ENCODE assay signal across 27 mouse cellular contexts in the genomic region with DNA sequence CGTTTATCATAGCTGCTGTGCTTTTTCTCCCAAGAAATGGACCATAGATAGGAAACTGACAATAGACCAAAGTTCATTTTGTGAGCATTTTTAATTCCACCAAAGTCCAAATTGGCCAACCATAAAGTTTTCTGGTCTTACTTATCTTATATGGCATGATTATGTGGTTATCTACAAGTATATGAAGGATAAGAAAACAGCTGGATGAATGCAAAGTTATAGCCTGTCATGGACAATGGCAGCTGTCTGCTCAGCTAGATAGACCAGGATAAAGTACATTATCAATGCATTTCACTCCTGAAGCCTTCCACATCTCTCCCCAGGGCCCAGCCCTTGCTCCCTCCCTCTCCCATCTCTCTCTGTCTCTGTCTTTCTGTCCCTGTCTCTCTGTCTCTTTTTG. TPM values are rescaled to one million over a fixed set of nuclear protein-coding genes. Genes with fewer than 3 reads are reported as not detected.
DNase-seq lines count a peak whose midpoint lies in the region; ATAC-seq and TF ChIP-seq lines count a peak whose summit lies in the region.
"Had no signal": no experiment of that assay in that cellular context is flagged by ENCODE, and none has a peak within 500 bp of the region (broad histone marks: within the 10 kb centered on the region; RNA-seq: fewer than 3 reads in every experiment).

No protein-coding gene starts in this region.

- no peak overlapping the region for H3K4me3 ChIP-seq in intestine, embryonic 15.5 days (replicated peaks)
- no peak overlapping the region for H3K4me3 ChIP-seq in intestine, embryonic 16.5 days (ENCODE audit: low read length)
- no peak overlapping the region for H3K4me3 ChIP-seq in intestine, postnatal 0 days (ENCODE audit: low read depth, low read length)
- H3K4me3 ChIP-seq in small intestine, adult 2 months (ENCODE audit: low read depth, low read length): no peak overlapping the region
- no peak overlapping the region for H3K4me3 ChIP-seq in hindbrain, embryonic 11.5 days (ENCODE audit: low read depth, low read length)

- no peaks in the 10 kb centered on the region for H3K9me3 ChIP-seq in intestine, embryonic 15.5 days
- H3K9me3 ChIP-seq in intestine, embryonic 16.5 days (ENCODE audit: control insufficient read depth, low read length): no peaks in the 10 kb centered on the region
- H3K9me3 ChIP-seq in intestine, postnatal 0 days (ENCODE audit: control insufficient read depth): no peaks in the 10 kb centered on the region
- no peaks in the 10 kb centered on the region for H3K9me3 ChIP-seq in hindbrain, embryonic 11.5 days (ENCODE audit: control insufficient read depth, low read length)
- H3K9me3 ChIP-seq: G1E had no signal

- H3K27me3 ChIP-seq in intestine, embryonic 15.5 days (replicated peaks): no peaks in the 10 kb centered on the region
- no peaks in the 10 kb centered on the region for H3K27me3 ChIP-seq in intestine, embryonic 16.5 days (replicated peaks; ENCODE audit: control insufficient read depth, insufficient read depth, low read length)
- H3K27me3 ChIP-seq in intestine, postnatal 0 days (replicated peaks; ENCODE audit: control insufficient read depth, insufficient read depth, low read length): no peaks in the 10 kb centered on the region
- no peaks in the 10 kb centered on the region for H3K27me3 ChIP-seq in small intestine, adult 2 months (ENCODE audit: control insufficient read depth, insufficient read depth, low read length)
- H3K27me3 ChIP-seq in hindbrain, embryonic 11.5 days (ENCODE audit: control insufficient read depth, insufficient read depth, low read length): no peaks in the 10 kb centered on the region
- H3K27me3 ChIP-seq: CH12.LX had no signal

- peak; percentile 89 for ATAC-seq in intestine, embryonic 15.5 days
- ATAC-seq in intestine, embryonic 16.5 days: peak; percentile 93
- ATAC-seq in intestine, postnatal 0 days: peak; percentile 90
- ATAC-seq in hindbrain, embryonic 11.5 days (ENCODE audit: low FRiP score): no peak
- ATAC-seq: activated CD4-positive, CD25-positive, alpha-beta regulatory T cell, adult 4 months; CD4-positive, CD25-positive, alpha-beta regulatory T cell, adult 4 months; Patski had no signal

- no peak for TF ChIP-seq POLR2A in small intestine, adult 2 months (IDR thresholded peaks at IDR 0.05; ENCODE audit: low read depth, low read length)

- no peak overlapping the region for H3K9ac ChIP-seq in intestine, embryonic 15.5 days
- H3K9ac ChIP-seq in intestine, embryonic 16.5 days (ENCODE audit: low read depth, low read length): no peak overlapping the region
- H3K9ac ChIP-seq in intestine, postnatal 0 days (ENCODE audit: low read depth, low read length): no peak overlapping the region
- no peak overlapping the region for H3K9ac ChIP-seq in hindbrain, embryonic 11.5 days (ENCODE audit: low read depth, low read length)

- no peaks in the 10 kb centered on the region for H3K36me3 ChIP-seq in intestine, embryonic 15.5 days
- H3K36me3 ChIP-seq in intestine, embryonic 16.5 days (ENCODE audit: control insufficient read depth, insufficient read depth, low read length): no peaks in the 10 kb centered on the region
- no peaks in the 10 kb centered on the region for H3K36me3 ChIP-seq in intestine, postnatal 0 days (ENCODE audit: control insufficient read depth, insufficient read depth)
- H3K36me3 ChIP-seq in small intestine, adult 2 months (ENCODE audit: control insufficient read depth, insufficient read depth, low read length): no peaks in the 10 kb centered on the region
- H3K36me3 ChIP-seq in hindbrain, embryonic 11.5 days (ENCODE audit: control insufficient read depth, insufficient read depth, low read length): no peaks in the 10 kb centered on the region
- H3K36me3 ChIP-seq: G1E had no signal

- TF ChIP-seq CTCF in intestine, postnatal 0 days (IDR thresholded peaks at IDR 0.05; ENCODE audit: low read depth): no peak
- TF ChIP-seq CTCF in small intestine, adult 2 months (IDR thresholded peaks at IDR 0.05; ENCODE audit: extremely low read depth, insufficient read length, insufficient replicate concordance, low read depth, low read length): no peak

- no peak overlapping the region for H3K4me2 ChIP-seq in intestine, embryonic 15.5 days (replicated peaks)
- H3K4me2 ChIP-seq in intestine, embryonic 16.5 days (ENCODE audit: low read depth, low read length): no peak overlapping the region
- no peak overlapping the region for H3K4me2 ChIP-seq in intestine, postnatal 0 days (replicated peaks; ENCODE audit: low read depth)
- H3K4me2 ChIP-seq in hindbrain, embryonic 11.5 days (replicated peaks; ENCODE audit: low read depth, low read length): no peak overlapping the region

- no peak for DNase-seq in hindbrain, embryonic 11.5 days (ENCODE audit: low spot score)
- no peak for DNase-seq in gastrocnemius, adult 8-10 months (ENCODE audit: low spot score in 2 of 2)
- DNase-seq in kidney, postnatal 14 days: no peak
- DNase-seq in cerebellum, postnatal 10 days: no peak
- DNase-seq: adrenal gland, adult 2 months; adrenal gland, adult 8-10 months; adrenal gland, postnatal 10 days; adrenal gland, postnatal 14 days; adrenal gland, postnatal 25 days; adrenal gland, postnatal 36 days; B cell, adult 2 months; cerebellum, adult 11 months; cerebellum, adult 11-12 months had no signal

- 66% methylated on average over 1 of the region's 1 CpGs for WGBS in intestine, embryonic 15.5 days
- WGBS in intestine, embryonic 16.5 days: 58% methylated on average over 1 of the region's 1 CpGs
- 42% methylated on average over 1 of the region's 1 CpGs for WGBS in intestine, postnatal 0 days
- 26% methylated on average over 1 of the region's 1 CpGs for WGBS in small intestine, adult 2 months
- WGBS in hindbrain, embryonic 11.5 days: 89% methylated on average over 1 of the region's 1 CpGs

- no peaks in the 10 kb centered on the region for H3K4me1 ChIP-seq in intestine, embryonic 15.5 days (replicated peaks)
- H3K4me1 ChIP-seq in intestine, embryonic 16.5 days (ENCODE audit: control insufficient read depth, insufficient read depth, low read length): no peaks in the 10 kb centered on the region; the same call in 1 of the 2 replicates
- no peaks in the 10 kb centered on the region; the same call in 1 of the 2 replicates for H3K4me1 ChIP-seq in intestine, postnatal 0 days (replicated peaks; ENCODE audit: control insufficient read depth, insufficient read depth, low read length)
- peaks cover 8% of the 10 kb centered on the region; the same call in 1 of the 2 replicates for H3K4me1 ChIP-seq in small intestine, adult 2 months (ENCODE audit: control insufficient read depth, insufficient read depth, insufficient read length, low read length)
- H3K4me1 ChIP-seq in hindbrain, embryonic 11.5 days (replicated peaks; ENCODE audit: control insufficient read depth, insufficient read depth, low read length): no peaks in the 10 kb centered on the region

- no peak overlapping the region for H3K27ac ChIP-seq in intestine, embryonic 15.5 days
- H3K27ac ChIP-seq in intestine, embryonic 16.5 days (ENCODE audit: low read length): no peak overlapping the region; the same call in 1 of the 2 replicates
- no peak overlapping the region for H3K27ac ChIP-seq in intestine, postnatal 0 days (ENCODE audit: low read depth, low read length)
- H3K27ac ChIP-seq in small intestine, adult 2 months (ENCODE audit: insufficient read depth, low read depth, low read length): peak overlapping the region; percentile 37
- H3K27ac ChIP-seq in hindbrain, embryonic 11.5 days (ENCODE audit: low read depth, low read length): no peak overlapping the region

RNA-seq across cellular contexts. Expression of gene Cyp2j6, which starts 7.0 kb away (rescaled TPM):
- 28.3 and 29.1 TPM in 2 replicates for polyA plus RNA-seq in intestine, embryonic 15.5 days (2015; fragmentation: Nextera tagmentation; extraction: Ambion mirVana)
- 48.0 and 59.1 TPM in 2 replicates for polyA plus RNA-seq in intestine, embryonic 16.5 days (2015; fragmentation: Nextera tagmentation; extraction: Ambion mirVana)
- 37.2 and 39.2 TPM in 2 replicates for polyA plus RNA-seq in intestine, postnatal 0 days (2015; fragmentation: Nextera tagmentation; extraction: Ambion mirVana)
- polyA plus RNA-seq in small intestine, adult 2 months (2012; rRNA removed): 5.3 and 11.3 TPM in 2 replicates
- 4.4 and 5.2 TPM in 2 replicates for polyA plus RNA-seq in hindbrain, embryonic 11.5 days (2014; fragmentation: Nextera tagmentation; extraction: Ambion mirVana)
- total RNA-seq in gastrocnemius, adult 8-10 months (2022): 1 to 10 TPM in 2 of 4 experiments, under 1 TPM in 2; 0.77 to 1.4 (median 1.0) TPM
- total RNA-seq: CH12.LX, MEL had no signal
- polyA plus RNA-seq: activated CD4-positive, CD25-positive, alpha-beta regulatory T cell, adult 4 months; CD4-positive, CD25-positive, alpha-beta regulatory T cell, adult 4 months; G1E had no signal

RNA-seq across cellular contexts. Expression of gene Cyp2j9, which starts 30.9 kb away (rescaled TPM):
- polyA plus RNA-seq in intestine, embryonic 15.5 days (2015; fragmentation: Nextera tagmentation; extraction: Ambion mirVana): 3.3 TPM in 2 replicates
- polyA plus RNA-seq in intestine, embryonic 16.5 days (2015; fragmentation: Nextera tagmentation; extraction: Ambion mirVana): 4.2 TPM in 2 replicates
- polyA plus RNA-seq in intestine, postnatal 0 days (2015; fragmentation: Nextera tagmentation; extraction: Ambion mirVana): 4.3 and 4.6 TPM in 2 replicates
- polyA plus RNA-seq in small intestine, adult 2 months (2012; rRNA removed): 0.76 and 2.4 TPM in 2 replicates
- 0.68 and 0.86 TPM in 2 replicates for polyA plus RNA-seq in hindbrain, embryonic 11.5 days (2014; fragmentation: Nextera tagmentation; extraction: Ambion mirVana)
- 1 to 10 TPM in 1 of 4 experiments, under 1 TPM in 3; 0.27 to 1.0 (median 0.62) TPM for total RNA-seq in gastrocnemius, adult 8-10 months (2022)
- total RNA-seq: CH12.LX, G1E, MEL had no signal
- polyA plus RNA-seq: C2C12; CD4-positive, CD25-positive, alpha-beta regulatory T cell, adult 4 months; G1E had no signal

RNA-seq across cellular contexts. Expression of gene Cyp2j8, which starts 53.3 kb away (rescaled TPM):
- not detected in 2 replicates for polyA plus RNA-seq in intestine, embryonic 15.5 days (2015; fragmentation: Nextera tagmentation; extraction: Ambion mirVana)
- 0.11 TPM in 1 of 2 replicates, not detected in the other for polyA plus RNA-seq in intestine, embryonic 16.5 days (2015; fragmentation: Nextera tagmentation; extraction: Ambion mirVana)
- polyA plus RNA-seq in intestine, postnatal 0 days (2015; fragmentation: Nextera tagmentation; extraction: Ambion mirVana): 0.08 and 0.26 TPM in 2 replicates
- not detected in 2 replicates for polyA plus RNA-seq in small intestine, adult 2 months (2012; rRNA removed)
- polyA plus RNA-seq in hindbrain, embryonic 11.5 days (2014; fragmentation: Nextera tagmentation; extraction: Ambion mirVana): not detected in 2 replicates
- not detected for total RNA-seq in gastrocnemius, adult 8-10 months (2022)
- total RNA-seq: adrenal gland, adult 18-20 months; adrenal gland, adult 2 months; adrenal gland, postnatal 10 days; adrenal gland, postnatal 14 days; adrenal gland, postnatal 25 days; adrenal gland, postnatal 36 days; adrenal gland, postnatal 4 days; CH12.LX; ES-E14; G1E; MEL had no signal
- polyA plus RNA-seq: activated CD4-positive, CD25-positive, alpha-beta regulatory T cell, adult 4 months; adrenal gland, adult 2 months; C2C12; CD4-positive, CD25-positive, alpha-beta regulatory T cell, adult 4 months; G1E; Patski had no signal
